Mouse (Mus musculus) stomach, postnatal 0 days (tissue): ENCODE measurements at regions not wholly inside any gene's neighbourhood (a gene's known extent, or its start where the extent isn't known, plus 50 kb on each side); places are given as distances from the start of the nearest gene placed in this dataset.

Source experiments
- CTCF ChIP-seq: IDR thresholded peaks from 2 replicates; pipeline ENCODE4 v1.5.1; 2016; ENCODE audit warnings: antibody characterized with exemption, low read depth, mild to moderate bottlenecking, moderate library complexity
- EP300 ChIP-seq: optimal IDR thresholded peaks from 2 replicates; pipeline ENCODE3; 2016; ENCODE audit warnings: antibody characterized with exemption

DNA sequence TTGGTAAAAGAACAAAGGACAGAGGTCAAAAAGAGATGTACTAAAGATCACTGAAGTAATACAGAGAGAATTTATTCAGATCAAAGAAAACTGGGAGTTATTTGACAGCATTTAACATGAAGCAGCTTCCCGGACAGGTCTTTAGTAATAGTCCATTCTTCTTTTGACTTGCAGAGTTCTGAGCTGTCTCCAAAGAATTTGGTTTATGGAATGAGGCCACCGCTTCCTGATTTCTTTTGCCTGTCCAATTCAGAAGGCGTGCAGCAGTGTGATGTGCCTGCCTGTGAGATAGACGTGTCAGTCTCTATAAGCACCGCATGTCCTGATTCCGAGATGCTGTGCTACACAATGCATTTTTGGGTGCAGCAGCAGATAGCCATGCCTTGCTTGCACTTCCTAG lies 265.0 kb upstream of the Slc35b3 start:
- TF ChIP-seq CTCF (no peak), EP300 (no peak)
